Mouse (Mus musculus) liver, embryonic 14.5 days (tissue): Measurements from ENCODE around the gene Gm10271. TPM values are rescaled to one million over a fixed set of nuclear protein-coding genes. Genes with fewer than 3 reads are reported as not detected.
A peak's percentile ranks its signal among the peaks of the same experiment; 100 is the strongest.

Source experiments
- ATAC-seq: fragments of 200-750 bp; cut with Nextera tagmentation; 2 replicates; pipeline ENCODE4 v1.8.0; 2017; ENCODE audit warnings: moderate number of reproducible peaks, mild to moderate bottlenecking, moderate library complexity; ENCODE audit not compliant: insufficient read depth
- DNase-seq, 3 experiments: peaks; one replicate each; pipeline ENCODE4 v3.0.0-alpha.2; 2012 to 2013; ENCODE audit warnings: low read depth in 3 of 3, low spot score in 3 of 3
- H3K27ac ChIP-seq: fragments of 300-500 bp; sonication (generic); 2 replicates; pipeline ENCODE4 v1.5.1; 2014; ENCODE audit warnings: moderate library complexity, mild to moderate bottlenecking, control low read depth, inconsistent platforms
- H3K27me3 ChIP-seq: fragments of 300-500 bp; sonication (generic); 2 replicates; pipeline ENCODE4 v1.6.1; 2014; ENCODE audit warnings: mild to moderate bottlenecking, low read length, moderate library complexity; ENCODE audit not compliant: control insufficient read depth, insufficient read depth
- H3K36me3 ChIP-seq: fragments of 300-500 bp; sonication (generic); replicated peaks from 2 replicates; pipeline ENCODE4 v1.6.1; 2014; ENCODE audit warnings: low read depth; ENCODE audit not compliant: control insufficient read depth, insufficient read depth
- H3K4me1 ChIP-seq, 2 experiments: fragments of 200-500 bp in 1 of 2; fragments of 300-500 bp in 1 of 2; sonication (generic) in 1 of 2; replicated peaks; 2 replicates each; pipeline ENCODE4 v1.6.1; 2012 to 2014; ENCODE audit warnings: antibody characterized with exemption in 1 of 2, inconsistent platforms in 1 of 2, low read length in 1 of 2; ENCODE audit not compliant: control insufficient read depth in 2 of 2, insufficient read depth in 2 of 2
- H3K4me2 ChIP-seq: fragments of 300-500 bp; sonication (generic); 2 replicates; pipeline ENCODE4 v1.6.1; 2014; ENCODE audit warnings: low read depth, mild to moderate bottlenecking, control low read depth, moderate library complexity
- H3K4me3 ChIP-seq, 2 experiments: fragments of 200-500 bp in 1 of 2; fragments of 300-500 bp in 1 of 2; sonication (generic) in 1 of 2; 2 replicates each; pipeline ENCODE4 v1.5.1; 2012 to 2014; ENCODE audit warnings: low read depth in 2 of 2, low read length in 2 of 2, mild to moderate bottlenecking in 2 of 2, control low read depth in 1 of 2, inconsistent platforms in 1 of 2, moderate library complexity in 1 of 2; ENCODE audit not compliant: insufficient read depth in 1 of 2
- H3K9ac ChIP-seq: fragments of 300-500 bp; sonication (generic); replicated peaks from 2 replicates; pipeline ENCODE4 v1.6.1; 2014; ENCODE audit warnings: mild to moderate bottlenecking, control low read depth, moderate library complexity
- H3K9me3 ChIP-seq: fragments of 300-500 bp; sonication (generic); 2 replicates; pipeline ENCODE4 v1.6.1; 2016; ENCODE audit warnings: low read length, mixed read lengths; ENCODE audit not compliant: control insufficient read depth
- CTCF ChIP-seq: IDR thresholded peaks from 2 replicates; pipeline ENCODE4 v1.5.1; 2016; ENCODE audit warnings: antibody characterized with exemption, low read depth, control low read depth
- EP300 ChIP-seq: IDR thresholded peaks from 2 replicates; pipeline ENCODE4 v1.6.1; 2016; ENCODE audit warnings: antibody characterized with exemption, low read depth
- WGBS: fragments of 180-500 bp; shearing (Covaris S2); extraction: QIAGEN DNeasy Blood & Tissue Kit; methylation state at CpG from one replicate; pipeline ENCODE4 v1.1.7; 2014; ENCODE audit not compliant: insufficient replicate concordance; 5-methylcytosine and 5-hydroxymethylcytosine counted together
- polyA plus RNA-seq, 2 experiments: library from polyadenylated mRNA; depleted of rRNA in 1 of 2; stranded (reverse) in 1 of 2; unstranded in 1 of 2; fragments of >200 nt; fragmentation: Nextera tagmentation in 1 of 2; extraction: Ambion mirVana in 1 of 2; gene quantifications; 2 replicates each; pipeline versions ENCODE4 v1.2.1 to v1.2.3; 2012 to 2014

Gm10271 gene
- polyA plus RNA-seq, 2 experiments = not detected

DNA sequence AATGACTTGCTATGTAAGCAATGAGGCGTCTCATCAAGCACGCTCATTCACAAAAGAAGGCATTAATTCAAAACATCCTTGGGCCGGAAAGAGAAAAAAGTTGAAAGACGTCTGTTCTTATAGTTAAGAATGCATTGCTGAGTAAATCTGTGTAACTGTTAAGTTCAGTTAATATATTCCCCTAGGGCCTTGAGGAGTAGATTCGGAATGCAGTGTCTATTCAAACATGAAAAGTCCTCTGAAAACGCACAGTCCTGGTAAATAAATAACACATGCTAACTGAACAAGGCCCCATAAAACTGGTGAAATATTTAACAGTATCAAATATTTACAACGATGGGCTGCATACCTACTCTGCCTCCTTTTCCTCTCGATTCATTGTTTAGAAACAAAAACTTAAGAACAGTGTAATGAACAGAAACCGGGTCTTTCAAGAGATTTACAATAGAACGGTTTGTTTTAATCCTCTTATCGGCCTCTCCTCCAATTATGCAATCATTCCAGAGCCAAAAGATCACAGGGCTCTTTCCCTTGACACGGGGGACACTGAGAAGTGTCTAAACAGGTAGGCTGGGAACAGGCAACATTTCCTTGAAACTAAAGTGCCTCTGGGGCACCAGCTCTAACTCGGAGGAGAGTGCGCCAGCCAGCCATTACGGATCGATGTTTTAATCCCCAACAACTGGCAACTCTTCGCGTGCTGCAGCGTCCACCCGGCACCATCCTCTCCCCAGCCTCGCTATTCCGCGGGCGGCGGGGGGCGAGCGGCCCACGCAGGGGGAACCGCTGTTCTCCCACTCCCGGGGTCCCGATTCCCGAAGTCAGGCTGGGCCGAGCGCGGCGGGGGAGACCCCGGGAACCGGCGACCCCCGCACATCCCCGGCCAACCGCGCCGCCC lies 23.0 kb downstream of the Gm10271 start:
- TF ChIP-seq EP300 (no peak), CTCF (no peak)
- peak overlapping the region; percentile 98 for H3K4me2 ChIP-seq
- 8% methylated on average over 43 of the region's 44 CpGs for WGBS
- DNase-seq (no peak), ATAC-seq (peak; percentile 2; the same call in 1 of the 2 replicates)
- H3K27ac ChIP-seq = no peak overlapping the region; the same call in 1 of the 2 replicates
- no peaks in the 10 kb centered on the region for H3K36me3 ChIP-seq
- H3K27me3 ChIP-seq = no peaks in the 10 kb centered on the region
- peak overlapping the region; percentile 78 for H3K9ac ChIP-seq
- no peaks in the 10 kb centered on the region for H3K9me3 ChIP-seq
- H3K4me3 ChIP-seq = peak overlapping the region; percentile 80 to 83
- peaks cover 6 to 15% of the 10 kb centered on the region in 2 experiments; a peak in 3 of 4 replicates for H3K4me1 ChIP-seq

DNA sequence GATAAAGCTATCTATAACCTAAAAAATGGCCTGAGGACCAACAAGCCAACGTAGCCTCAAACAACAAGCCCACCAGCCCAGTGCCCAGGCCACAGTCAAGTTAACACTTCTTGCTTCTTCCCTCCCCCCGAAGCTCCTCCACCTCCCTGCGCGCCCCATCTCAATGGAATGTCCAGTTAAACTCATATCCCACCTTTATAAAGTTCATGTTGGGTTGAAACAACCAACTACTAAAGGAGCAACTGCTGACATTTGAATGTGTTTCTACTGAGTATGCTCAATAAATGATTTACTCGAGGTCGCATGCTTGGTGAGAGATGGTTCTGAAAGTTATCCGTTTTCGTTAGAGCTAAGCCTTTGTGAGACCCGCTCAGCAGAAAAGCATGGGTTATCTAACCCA lies 24.0 kb downstream of the Gm10271 start:
- H3K9ac ChIP-seq = no peak overlapping the region
- no peak overlapping the region; a peak in 1 of 4 replicates for H3K4me3 ChIP-seq
- peak overlapping the region; percentile 98 for H3K4me2 ChIP-seq
- H3K9me3 ChIP-seq = no peaks in the 10 kb centered on the region
- H3K36me3 ChIP-seq = no peaks in the 10 kb centered on the region
- peaks cover 6 to 15% of the 10 kb centered on the region in 2 experiments; a peak in 3 of 4 replicates for H3K4me1 ChIP-seq
- no peak for TF ChIP-seq CTCF
- TF ChIP-seq EP300 = no peak
- 87% methylated on average over 9 of the region's 9 CpGs for WGBS
- ATAC-seq (no peak), DNase-seq (no peak)
- H3K27ac ChIP-seq = no peak overlapping the region
- no peaks in the 10 kb centered on the region for H3K27me3 ChIP-seq

DNA sequence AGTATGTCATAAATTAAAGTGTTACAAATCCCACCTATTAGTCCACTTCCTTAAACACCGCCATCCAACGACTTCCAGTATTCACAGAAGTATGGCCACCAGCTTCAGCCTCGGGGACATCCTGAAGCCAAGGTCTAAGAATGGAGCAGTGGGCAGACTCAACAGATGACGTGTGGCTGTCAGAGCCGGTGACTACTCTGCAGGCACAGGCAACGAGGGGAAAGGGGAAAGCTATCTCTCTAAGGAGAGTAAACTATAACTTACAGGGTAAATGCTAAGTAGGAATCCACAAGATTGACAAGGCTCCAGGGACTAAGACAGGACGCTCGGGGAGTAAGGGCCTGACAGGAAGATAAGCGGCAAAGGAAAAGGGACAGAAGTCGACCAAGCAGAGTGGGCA lies 27.5 kb downstream of the Gm10271 start:
- no peak overlapping the region for H3K9ac ChIP-seq
- DNase-seq = no peak

DNA sequence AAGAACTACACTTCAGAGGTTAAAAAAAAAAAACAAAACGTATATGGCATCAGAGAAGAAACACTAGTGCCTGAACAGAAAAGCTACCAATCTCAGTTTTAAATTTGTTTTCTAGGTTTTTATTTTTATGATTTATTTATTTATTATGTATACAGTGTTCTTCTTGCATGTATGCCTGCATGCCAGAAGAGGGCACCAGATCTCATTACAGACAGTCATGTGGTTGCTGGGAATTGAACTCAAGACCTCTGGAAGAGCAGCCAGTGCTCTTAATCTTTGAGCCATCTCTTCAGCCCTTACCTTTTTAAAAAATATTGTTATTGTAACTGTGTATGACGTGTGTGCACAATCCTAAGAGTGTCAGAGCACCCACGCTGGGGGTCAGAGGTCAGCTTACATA lies 28.3 kb downstream of the Gm10271 start:
- TF ChIP-seq EP300 (no peak), CTCF (peak; percentile 47)
- no peak overlapping the region for H3K4me2 ChIP-seq
- WGBS = 62% methylated on average over 3 of the region's 3 CpGs
- H3K27me3 ChIP-seq = no peaks in the 10 kb centered on the region
- H3K4me3 ChIP-seq = no peak overlapping the region
- no peak overlapping the region for H3K27ac ChIP-seq
- DNase-seq (no peak), ATAC-seq (no peak)
- no peaks in the 10 kb centered on the region for H3K36me3 ChIP-seq
- no peaks in the 10 kb centered on the region for H3K9me3 ChIP-seq
- H3K9ac ChIP-seq = no peak overlapping the region
- H3K4me1 ChIP-seq = peaks cover 3 to 12% of the 10 kb centered on the region in 2 experiments; a peak in 3 of 4 replicates

More for the DNA sequence above, 27.5 kb downstream of the Gm10271 start:
- Histone ChIP-seq H3K27ac (no peak overlapping the region), H3K4me3 (no peak overlapping the region), H3K27me3 (no peaks in the 10 kb centered on the region), H3K4me2 (no peak overlapping the region), H3K36me3 (no peaks in the 10 kb centered on the region), H3K4me1 (peaks cover 4 to 12% of the 10 kb centered on the region in 2 experiments; a peak in 3 of 4 replicates), H3K9me3 (no peaks in the 10 kb centered on the region)
- ATAC-seq = no peak
- TF ChIP-seq CTCF (no peak), EP300 (no peak)
- WGBS = 48% methylated on average over 10 of the region's 10 CpGs

DNA sequence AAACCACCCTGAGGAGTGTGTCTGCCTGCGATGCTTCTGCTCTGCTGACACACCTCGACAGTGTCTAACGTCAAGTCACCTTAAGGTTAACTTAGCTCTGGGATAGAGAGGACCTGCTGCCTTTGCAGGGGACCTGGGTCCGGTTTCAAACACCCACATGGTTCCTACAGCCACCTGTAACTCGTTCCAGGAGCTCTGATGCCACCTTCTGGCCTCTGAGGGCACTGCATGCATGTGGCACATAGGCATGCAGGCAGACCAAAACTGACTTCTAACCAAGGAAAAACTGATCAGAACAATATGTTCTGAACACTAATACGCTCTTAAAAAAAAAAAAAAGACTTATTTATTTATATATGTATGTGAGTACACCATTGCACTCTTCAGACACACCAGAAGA lies 29.4 kb downstream of the Gm10271 start:
- no peaks in the 10 kb centered on the region for H3K9me3 ChIP-seq
- no peak for ATAC-seq
- H3K4me3 ChIP-seq = no peak overlapping the region
- no peaks in the 10 kb centered on the region for H3K27me3 ChIP-seq
- H3K4me2 ChIP-seq = no peak overlapping the region
- TF ChIP-seq CTCF = peak; percentile 84
- no peak for TF ChIP-seq EP300
- H3K36me3 ChIP-seq = no peaks in the 10 kb centered on the region
- H3K4me1 ChIP-seq = peaks cover 0 to 6% of the 10 kb centered on the region in 2 experiments; a peak in 2 of 4 replicates
- 70% methylated on average over 6 of the region's 6 CpGs for WGBS
- H3K27ac ChIP-seq = no peak overlapping the region
- no peak for DNase-seq
- H3K9ac ChIP-seq = no peak overlapping the region
